Mouse (Mus musculus) brain, embryonic 18.5 days (tissue): ENCODE results near the gene Siglecf.

Source experiments
- DNase-seq: peaks from one replicate; pipeline ENCODE4 v3.0.0-alpha.2; 2012; ENCODE audit warnings: low read depth, low spot score

Gene Siglecf

DNA sequence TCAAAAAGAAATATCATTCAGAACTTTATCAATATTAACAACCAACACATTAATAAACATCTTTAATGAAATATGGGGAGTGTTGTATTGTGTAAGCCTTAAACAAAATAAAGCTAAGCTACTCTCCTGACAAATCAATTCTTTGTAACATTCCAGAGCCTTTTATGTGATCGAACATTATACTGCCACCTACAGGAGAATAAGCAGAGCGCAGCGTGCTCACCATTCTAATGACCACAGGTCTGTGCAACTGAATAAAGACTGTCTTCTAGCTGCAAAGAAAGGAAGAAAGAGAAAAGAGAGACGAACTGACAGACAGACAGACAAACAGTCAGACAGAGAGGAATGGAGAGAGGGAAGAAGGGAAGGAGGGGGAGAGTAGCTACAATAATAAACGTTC lies 27.1 kb downstream of the Siglecf start:
- DNase-seq, result peak; percentile 4

DNA sequence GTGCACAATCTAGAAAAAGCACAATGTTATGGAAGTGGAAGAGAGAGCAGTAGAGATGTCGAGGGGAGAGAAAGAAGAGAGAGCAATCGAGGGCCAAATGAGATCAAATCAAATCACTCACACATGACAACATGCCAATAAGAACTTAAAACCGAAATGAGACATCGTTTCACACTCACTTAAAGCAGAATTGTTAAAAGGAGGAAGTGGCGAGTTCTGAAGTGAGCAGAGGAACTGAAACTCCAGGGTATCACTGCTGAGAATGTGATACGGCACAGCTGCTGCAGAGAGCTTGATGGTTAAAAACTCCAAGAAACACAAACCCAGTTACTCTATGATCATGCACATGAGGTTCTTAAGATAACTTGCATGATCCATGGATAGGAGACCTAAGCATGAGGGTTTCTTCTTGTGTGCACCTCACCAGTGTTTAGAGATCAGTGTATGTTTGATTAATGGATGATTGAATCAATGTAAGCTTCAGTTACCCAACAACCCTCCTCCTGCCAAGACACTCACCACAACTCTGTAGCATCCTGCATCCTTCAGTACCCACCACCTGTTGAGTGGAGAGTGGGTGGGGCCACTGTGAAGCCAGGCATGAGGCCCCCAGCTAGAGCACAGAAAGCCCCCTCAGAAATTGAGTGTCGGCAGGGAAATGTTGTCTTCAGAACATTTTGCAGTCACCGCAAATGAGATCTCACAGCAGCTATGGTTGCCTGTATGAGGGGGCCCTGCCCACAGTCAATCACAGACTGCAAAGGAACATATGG lies 41.4 kb downstream of the Siglecf start:
- DNase-seq, result no peak

GRCm38 (mm10) chr7:43399501-43399900 lies 48.4 kb downstream of the Siglecf start:
- no peak for DNase-seq

DNA sequence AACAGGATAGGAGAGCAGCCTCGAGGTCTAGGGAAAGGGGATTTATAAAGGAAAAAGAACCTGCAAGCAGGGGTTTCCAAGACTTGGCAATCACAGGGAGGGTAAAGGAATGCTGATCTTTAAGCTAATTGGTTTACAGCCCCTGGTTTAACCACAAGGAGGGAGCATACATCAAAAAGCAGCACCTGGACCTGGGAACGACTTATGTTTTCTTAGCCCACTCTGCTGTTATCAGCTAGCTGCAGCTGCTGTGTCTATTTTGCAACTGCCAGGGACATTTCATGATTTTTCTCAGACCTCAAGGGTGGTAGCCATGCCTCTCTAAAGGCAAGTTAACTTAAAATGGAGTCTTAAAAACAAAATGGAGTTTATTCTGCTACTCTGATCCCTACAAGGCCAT lies 51.6 kb downstream of the Siglecf start:
- DNase-seq, result no peak

- DNase-seq, result no peak
Observed at GRCm38 (mm10) chr7:43407573-43407972, 56.4 kb downstream of the Siglecf start.

DNA sequence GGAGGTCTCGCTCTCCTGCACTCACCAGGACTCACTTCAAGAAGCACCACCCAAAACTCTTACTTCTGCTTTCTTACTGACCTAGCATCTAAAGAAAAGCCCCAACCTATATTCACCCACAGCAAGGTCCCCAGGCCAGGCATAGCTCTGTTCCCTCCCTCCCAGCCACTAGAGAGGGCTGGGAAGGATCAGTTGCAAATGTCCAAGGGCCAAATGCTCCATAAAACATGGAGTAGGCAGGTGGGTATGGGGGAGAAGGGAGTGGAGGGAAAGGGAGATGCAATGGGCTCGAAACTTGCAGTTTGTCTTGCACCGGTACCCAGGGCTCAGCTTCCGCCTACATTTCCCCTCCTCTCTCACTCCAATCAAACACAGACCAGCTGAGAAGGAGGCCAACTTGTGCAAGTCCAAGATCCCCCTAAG lies 57.0 kb downstream of the Siglecf start, which contains the start of gene Siglecg:
TSS of gene Siglecg (plus strand) at position 74 of the 423 bp plus-strand sequence.
- DNase-seq, result no peak

DNA sequence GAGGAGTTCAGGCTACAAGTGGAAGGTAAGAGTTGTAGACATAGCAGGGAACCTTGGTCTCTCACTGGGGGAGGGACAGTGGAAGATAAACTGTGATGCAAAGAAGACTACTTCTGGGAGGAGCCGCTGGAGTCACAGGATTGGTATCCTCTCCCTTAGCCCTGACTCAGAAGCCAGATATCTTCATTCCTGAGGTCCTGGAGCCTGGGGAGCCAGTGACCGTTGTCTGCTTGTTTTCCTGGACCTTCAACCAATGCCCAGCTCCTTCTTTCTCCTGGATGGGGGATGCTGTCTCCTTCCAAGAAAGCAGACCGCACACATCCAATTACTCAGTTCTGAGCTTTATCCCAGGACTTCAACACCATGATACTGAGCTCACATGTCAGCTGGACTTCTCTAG lies 57.9 kb downstream of the Siglecf start:
- no peak for DNase-seq
